Mouse (Mus musculus) CH12.LX (cell line): ENCODE measurements around the gene Gabrr2.

Experiments used
- CTCF ChIP-seq, 2 experiments: IDR thresholded peaks in 1 of 2; conservative IDR thresholded peaks in 1 of 2; 2 replicates each; pipeline ENCODE4 v1.5.1; 2011 to 2012; ENCODE audit warnings: low read depth in 2 of 2, low read length in 2 of 2, improper control_type of control experiment in 1 of 2, inconsistent platforms in 1 of 2, mild to moderate bottlenecking in 1 of 2, moderate library complexity in 1 of 2
- PAX5 ChIP-seq: IDR thresholded peaks from 2 replicates; pipeline ENCODE4 v1.6.1; 2012; ENCODE audit warnings: low read length, inconsistent platforms, mixed read lengths
- SIN3A ChIP-seq: IDR thresholded peaks from 2 replicates; pipeline ENCODE4 v1.6.1; 2012; ENCODE audit warnings: low read length, improper control_type of control experiment, inconsistent platforms
- TCF12 ChIP-seq: IDR thresholded peaks from 2 replicates; pipeline ENCODE4 v1.6.1; 2014; ENCODE audit warnings: low read depth, mild to moderate bottlenecking, inconsistent platforms, low read length, improper control_type of control experiment
- USF2 ChIP-seq: conservative IDR thresholded peaks from 2 replicates; pipeline ENCODE4 v1.6.1; 2011; ENCODE audit warnings: low read depth, low read length, improper control_type of control experiment
- ZMIZ1 ChIP-seq: IDR thresholded peaks from 2 replicates; pipeline ENCODE4 v1.6.1; 2012; ENCODE audit warnings: low read depth, mild to moderate bottlenecking, inconsistent platforms, low read length, improper control_type of control experiment
- ZNF384 ChIP-seq: IDR thresholded peaks from 2 replicates; pipeline ENCODE4 v1.6.1; 2012; ENCODE audit warnings: low read depth, low read length, improper control_type of control experiment, inconsistent platforms

DNA sequence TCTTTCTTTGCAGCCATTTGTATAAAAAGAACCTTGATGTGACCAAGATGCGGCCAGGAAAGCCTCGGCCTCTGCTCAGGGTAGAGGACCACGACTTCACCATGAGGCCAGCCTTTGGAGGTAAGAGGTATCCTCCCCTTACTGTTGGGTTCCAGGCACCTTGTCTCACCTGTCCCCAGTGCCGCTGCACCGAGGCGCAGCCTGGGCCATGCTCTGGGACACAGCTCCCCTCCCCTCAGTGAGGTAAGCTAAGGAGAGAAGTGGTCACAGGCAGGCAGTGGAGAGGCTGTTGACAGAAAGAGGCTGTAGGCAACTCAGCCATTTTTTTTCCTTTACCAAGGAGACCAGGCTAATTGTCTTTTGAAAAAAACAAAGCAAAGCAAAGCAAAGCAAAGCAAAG, 8.5 kb downstream of the Gabrr2 start:
- no peak for TF ChIP-seq ZMIZ1
- no peak for TF ChIP-seq USF2
- no peak for TF ChIP-seq ZNF384
- TF ChIP-seq PAX5: no peak
- TF ChIP-seq SIN3A: no peak
- no peak for TF ChIP-seq TCF12
- no peak for TF ChIP-seq CTCF (conservative IDR thresholded peaks at IDR 0.05 in 1 of 2, IDR thresholded peaks at IDR 0.05 in 1 of 2; ENCODE audit: low read depth in 2 of 2, low read length in 2 of 2)
